Mouse (Mus musculus): Measurements from ENCODE around the gene Tectb.

- TF ChIP-seq CTCF (IDR thresholded peaks at IDR 0.05; ENCODE audit: extremely low read depth, insufficient read depth, insufficient read length, insufficient replicate concordance) (no peak), POLR2A (IDR thresholded peaks at IDR 0.05; ENCODE audit: low read depth, low read length) (no peak)
Observed at GRCm38 (mm10) chr19:55165954-55166353, 14.6 kb upstream of the Tectb start.

All from spleen, adult 2 months (tissue).